Mouse (Mus musculus) intestine, postnatal 0 days (tissue): ENCODE measurements around the gene Ccdc34. TPM values are rescaled to one million over a fixed set of nuclear protein-coding genes. Genes with fewer than 3 reads are reported as not detected.
A peak's percentile ranks its signal among the peaks of the same experiment; 100 is the strongest.

Experiments
- ATAC-seq: fragments of 200-750 bp; cut with Nextera tagmentation; 2 replicates; pipeline ENCODE4 v1.8.0; 2017; ENCODE audit warnings: mild to moderate bottlenecking, moderate TSS enrichment, moderate library complexity
- H3K27ac ChIP-seq: fragments of 300-500 bp; sonication (generic); 2 replicates; pipeline ENCODE4 v1.5.1; 2014; ENCODE audit warnings: mild to moderate bottlenecking, low read depth, low read length, moderate library complexity
- H3K27me3 ChIP-seq: fragments of 300-500 bp; sonication (generic); replicated peaks from 2 replicates; pipeline ENCODE4 v1.6.1; 2014; ENCODE audit warnings: low read length, mixed read lengths; ENCODE audit not compliant: control insufficient read depth, insufficient read depth
- H3K36me3 ChIP-seq: fragments of 300-500 bp; sonication (generic); 2 replicates; pipeline ENCODE4 v1.6.1; 2014; ENCODE audit warnings: mild to moderate bottlenecking, moderate library complexity; ENCODE audit not compliant: control insufficient read depth, insufficient read depth
- H3K4me1 ChIP-seq: fragments of 300-500 bp; sonication (generic); replicated peaks from 2 replicates; pipeline ENCODE4 v1.6.1; 2014; ENCODE audit warnings: antibody characterized with exemption, low read length, mixed read lengths; ENCODE audit not compliant: control insufficient read depth, insufficient read depth
- H3K4me2 ChIP-seq: fragments of 300-500 bp; sonication (generic); replicated peaks from 2 replicates; pipeline ENCODE4 v1.6.1; 2014; ENCODE audit warnings: low read depth, mild to moderate bottlenecking, moderate library complexity
- H3K4me3 ChIP-seq: fragments of 300-500 bp; sonication (generic); 2 replicates; pipeline ENCODE4 v1.5.1; 2014; ENCODE audit warnings: low read depth, low read length
- H3K9ac ChIP-seq: fragments of 300-500 bp; sonication (generic); 2 replicates; pipeline ENCODE4 v1.6.1; 2014; ENCODE audit warnings: mild to moderate bottlenecking, low read depth, low read length
- H3K9me3 ChIP-seq: fragments of 300-500 bp; sonication (generic); 2 replicates; pipeline ENCODE4 v1.6.1; 2016; ENCODE audit warnings: mixed run types; ENCODE audit not compliant: control insufficient read depth
- CTCF ChIP-seq: sonication (generic); IDR thresholded peaks from 2 replicates; pipeline ENCODE4 v1.5.1; 2016; ENCODE audit warnings: low read depth, mild to moderate bottlenecking, control low read depth, antibody characterized with exemption, moderate library complexity
- WGBS: fragments of 180-500 bp; shearing (Covaris S2); extraction: QIAGEN DNeasy Blood & Tissue Kit; methylation state at CpG from one replicate; pipeline ENCODE4 v1.1.7; 2014; 5-methylcytosine and 5-hydroxymethylcytosine counted together
- polyA plus RNA-seq: library from polyadenylated mRNA; unstranded; fragments of >200 nt; fragmentation: Nextera tagmentation; extraction: Ambion mirVana; gene quantifications from 2 replicates; pipeline ENCODE4 v1.2.1, GENCODE M21; 2015

The Ccdc34 gene
- polyA plus RNA-seq, 1 experiment from 2014 or later, result 25.3 TPM

DNA sequence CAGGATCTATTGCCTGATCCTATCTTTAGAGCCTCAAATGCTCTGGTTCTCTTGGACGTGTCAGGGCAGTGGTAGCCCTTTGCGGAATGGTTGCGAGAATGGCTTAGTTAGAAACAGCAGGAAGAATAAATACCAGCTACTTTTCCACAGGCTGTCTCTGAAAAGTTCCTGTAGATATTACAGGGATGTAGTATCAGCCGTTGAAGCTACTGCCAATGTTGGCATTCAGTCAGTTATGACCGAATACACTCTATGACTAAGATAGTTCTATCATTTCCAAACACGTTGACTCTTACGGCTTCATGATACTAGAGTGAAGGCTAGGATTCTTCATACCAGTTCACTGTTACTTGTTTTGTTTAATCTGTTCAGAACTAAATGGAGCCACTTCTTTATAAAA, 42.8 kb upstream of the Ccdc34 start:
- peaks cover 5% of the 10 kb centered on the region for H3K4me1 ChIP-seq
- H3K4me3 ChIP-seq, result no peak overlapping the region
- no peak overlapping the region for H3K9ac ChIP-seq
- H3K27ac ChIP-seq, result no peak overlapping the region
- TF ChIP-seq CTCF, result no peak
- no peak for ATAC-seq
- no peaks in the 10 kb centered on the region for H3K9me3 ChIP-seq
- 88% methylated on average over 7 of the region's 7 CpGs for WGBS
- no peak overlapping the region for H3K4me2 ChIP-seq
- H3K27me3 ChIP-seq, result no peaks in the 10 kb centered on the region
- H3K36me3 ChIP-seq, result 0 out of 2 replicates have a peak, but pooled peaks cover 3% of the 10 kb centered on the region

DNA sequence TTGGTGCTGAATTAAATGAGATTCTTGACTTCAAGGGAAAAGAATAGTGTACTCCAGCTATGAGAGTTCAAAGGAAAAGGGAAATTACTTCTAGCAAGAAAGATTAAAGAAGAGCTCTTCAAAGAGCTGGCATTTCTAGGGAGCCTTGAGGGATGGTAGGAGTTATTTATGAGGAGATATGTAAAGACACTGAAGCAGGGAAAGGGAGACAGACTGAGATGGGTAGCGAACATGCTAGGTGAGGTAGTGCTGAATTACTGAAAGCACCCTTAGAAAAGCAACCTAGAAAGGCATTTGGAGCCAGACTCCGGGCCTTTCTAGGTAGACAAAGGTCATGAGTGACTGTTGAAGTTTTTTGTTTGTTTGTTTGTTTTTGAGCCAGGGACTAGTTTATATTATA, 41.4 kb upstream of the Ccdc34 start:
- peaks cover 5% of the 10 kb centered on the region; the same call in 1 of the 2 replicates for H3K4me1 ChIP-seq
- H3K27ac ChIP-seq, result no peak overlapping the region
- H3K9ac ChIP-seq, result no peak overlapping the region
- H3K27me3 ChIP-seq, result no peaks in the 10 kb centered on the region
- H3K4me2 ChIP-seq, result no peak overlapping the region
- H3K4me3 ChIP-seq, result no peak overlapping the region
- H3K36me3 ChIP-seq, result 0 out of 2 replicates have a peak, but pooled peaks cover 3% of the 10 kb centered on the region
- ATAC-seq, result no peak
- no peak for TF ChIP-seq CTCF
- H3K9me3 ChIP-seq, result no peaks in the 10 kb centered on the region
- WGBS, result 89% methylated on average over 2 of the region's 2 CpGs

DNA sequence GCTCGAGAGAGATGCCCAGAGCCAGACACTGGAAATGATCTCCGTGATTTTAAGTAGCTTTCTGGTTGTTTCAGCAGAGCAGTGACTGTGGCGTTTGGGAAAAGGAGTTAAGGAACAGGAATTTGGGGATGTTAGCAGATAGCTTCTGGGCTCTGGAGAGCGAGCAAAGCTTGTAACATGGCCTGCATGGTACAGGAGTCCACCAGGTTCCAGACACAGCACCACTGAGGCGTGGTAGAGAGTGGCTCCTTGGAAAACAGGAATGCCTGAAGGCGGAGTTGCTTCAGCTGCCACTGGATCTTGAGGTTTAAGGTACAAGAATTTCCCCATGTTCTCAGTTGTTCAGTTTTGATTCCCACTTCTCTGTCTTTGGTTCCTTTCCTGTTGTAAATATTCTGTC, 40.3 kb upstream of the Ccdc34 start:
- Histone ChIP-seq H3K4me2 (no peak overlapping the region), H3K27me3 (no peaks in the 10 kb centered on the region), H3K27ac (no peak overlapping the region), H3K9me3 (no peaks in the 10 kb centered on the region), H3K4me3 (no peak overlapping the region), H3K4me1 (peaks cover 5% of the 10 kb centered on the region; the same call in 1 of the 2 replicates), H3K36me3 (0 out of 2 replicates have a peak, but pooled peaks cover 3% of the 10 kb centered on the region), H3K9ac (no peak overlapping the region)
- WGBS, result 77% methylated on average over 6 of the region's 6 CpGs
- no peak for TF ChIP-seq CTCF
- ATAC-seq, result no peak

DNA sequence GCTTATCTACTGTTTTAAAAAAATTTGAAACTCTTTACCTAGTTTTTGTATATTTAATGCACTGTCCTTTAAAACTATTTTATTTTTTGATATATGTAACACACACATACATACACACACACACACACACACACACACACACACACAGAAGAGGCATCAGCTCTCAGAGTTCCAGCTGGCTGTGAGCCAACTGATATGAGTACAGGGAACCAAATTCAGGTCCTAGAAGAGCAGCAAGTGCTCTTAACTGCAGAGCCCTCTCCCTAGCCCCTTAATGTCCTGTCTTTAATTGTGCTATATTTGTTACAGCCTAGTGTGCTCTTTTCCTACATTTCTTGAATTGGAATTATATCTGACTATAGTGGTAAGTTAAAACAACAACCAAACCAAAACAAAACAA, 38.4 kb upstream of the Ccdc34 start:
- Histone ChIP-seq H3K4me1 (peaks cover 5% of the 10 kb centered on the region; the same call in 1 of the 2 replicates), H3K27me3 (no peaks in the 10 kb centered on the region), H3K36me3 (0 out of 2 replicates have a peak, but pooled peaks cover 3% of the 10 kb centered on the region), H3K9ac (no peak overlapping the region), H3K4me2 (no peak overlapping the region), H3K9me3 (no peaks in the 10 kb centered on the region), H3K27ac (no peak overlapping the region), H3K4me3 (no peak overlapping the region)
- no peak for ATAC-seq
- no peak for TF ChIP-seq CTCF

DNA sequence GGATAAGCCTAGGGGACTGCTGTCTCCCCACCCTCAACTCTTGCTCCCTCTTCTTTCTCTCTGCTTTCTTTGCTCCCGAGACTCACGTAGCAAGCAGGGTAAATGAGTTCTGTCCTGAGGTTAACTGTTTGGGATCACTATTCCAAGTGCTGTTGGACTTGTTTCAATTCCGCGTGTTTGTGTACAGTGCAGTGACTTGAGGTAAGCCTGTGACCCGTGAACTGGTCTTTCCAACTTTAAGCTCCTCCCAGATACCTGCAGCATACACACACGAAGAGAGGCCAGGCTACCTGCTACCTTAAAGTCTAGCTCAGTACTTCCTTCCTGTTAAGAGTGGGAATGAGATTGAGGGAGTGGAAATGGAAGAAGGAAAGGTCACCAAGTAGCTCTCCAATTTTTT, 34.2 kb upstream of the Ccdc34 start:
- Histone ChIP-seq H3K4me2 (no peak overlapping the region), H3K9ac (no peak overlapping the region), H3K4me3 (no peak overlapping the region), H3K4me1 (peaks cover 13% of the 10 kb centered on the region), H3K9me3 (no peaks in the 10 kb centered on the region), H3K27ac (no peak overlapping the region), H3K27me3 (no peaks in the 10 kb centered on the region), H3K36me3 (no peaks in the 10 kb centered on the region)
- 41% methylated on average over 6 of the region's 6 CpGs for WGBS
- no peak for ATAC-seq
- no peak for TF ChIP-seq CTCF

DNA sequence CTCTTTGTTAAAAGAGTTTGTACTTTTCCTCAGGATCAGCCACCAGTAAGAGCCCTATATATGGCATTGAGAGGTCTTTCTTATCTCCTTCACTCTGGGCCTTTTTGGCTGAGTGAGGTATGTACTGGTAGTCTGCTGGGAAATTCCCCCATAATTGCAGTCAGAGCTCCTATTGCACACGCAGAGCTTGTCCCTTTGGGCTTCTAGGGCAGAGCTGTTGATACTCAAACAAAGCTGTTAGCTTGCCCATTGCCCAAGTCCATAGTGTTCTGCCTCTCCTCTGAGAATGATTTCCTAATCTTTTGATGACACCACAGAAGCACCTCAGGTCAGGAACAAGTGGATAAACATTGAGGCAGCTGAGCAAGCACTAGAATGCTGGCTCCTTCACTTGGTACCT, 32.7 kb upstream of the Ccdc34 start:
- Histone ChIP-seq H3K9me3 (no peaks in the 10 kb centered on the region), H3K4me1 (peaks cover 9% of the 10 kb centered on the region), H3K9ac (no peak overlapping the region), H3K4me3 (no peak overlapping the region), H3K4me2 (no peak overlapping the region), H3K36me3 (no peaks in the 10 kb centered on the region), H3K27ac (0 out of 2 replicates have a peak overlapping the region, but pooled peaks have one; percentile 8), H3K27me3 (no peaks in the 10 kb centered on the region)
- TF ChIP-seq CTCF, result no peak
- WGBS, result 17% methylated on average over 1 of the region's 1 CpGs
- peak; percentile 39; the same call in 1 of the 2 replicates for ATAC-seq

DNA sequence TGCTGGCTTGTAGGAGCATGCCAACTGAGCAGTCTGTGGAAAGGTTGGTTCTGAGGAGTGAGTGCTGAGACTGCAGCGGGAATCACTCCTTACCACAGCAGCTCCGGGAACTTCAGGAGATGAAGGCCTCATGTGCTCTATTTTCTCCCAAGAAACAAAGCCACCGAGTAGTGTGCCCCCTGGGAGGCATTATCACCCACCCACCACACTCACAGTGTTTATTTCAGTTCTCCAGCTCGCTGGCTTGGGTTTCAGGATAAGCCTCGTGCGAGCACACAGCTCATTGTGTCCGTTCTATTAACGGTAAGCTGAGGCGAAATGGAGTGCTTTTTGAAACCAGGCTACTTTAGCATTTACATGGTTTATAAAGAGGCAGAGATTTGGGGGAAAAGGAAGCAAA, 32.1 kb upstream of the Ccdc34 start:
- Histone ChIP-seq H3K4me1 (peaks cover 9% of the 10 kb centered on the region), H3K4me2 (no peak overlapping the region), H3K36me3 (no peaks in the 10 kb centered on the region), H3K27ac (no peak overlapping the region), H3K27me3 (no peaks in the 10 kb centered on the region), H3K4me3 (no peak overlapping the region), H3K9me3 (no peaks in the 10 kb centered on the region), H3K9ac (no peak overlapping the region)
- 60% methylated on average over 9 of the region's 9 CpGs for WGBS
- TF ChIP-seq CTCF, result no peak
- no peak for ATAC-seq
